Mouse (Mus musculus): ENCODE results near the gene Slc37a4. TPM values are rescaled to one million over a fixed set of nuclear protein-coding genes. Genes with fewer than 3 reads are reported as not detected.

Slc37a4 gene
- 19.2 and 19.6 TPM in 2 replicates for polyA plus RNA-seq (2012)

GRCm38 (mm10) chr9:44396684-44397411, at the start of gene Slc37a4:
TSS of gene Slc37a4 (plus strand) at chr9:44396852.

GRCm38 (mm10) chr9:44361190-44361917, 35.3 kb upstream of the Slc37a4 start, which contains the start of gene Vps11:
TSS of gene Vps11 (minus strand) at chr9:44361670.

DNA sequence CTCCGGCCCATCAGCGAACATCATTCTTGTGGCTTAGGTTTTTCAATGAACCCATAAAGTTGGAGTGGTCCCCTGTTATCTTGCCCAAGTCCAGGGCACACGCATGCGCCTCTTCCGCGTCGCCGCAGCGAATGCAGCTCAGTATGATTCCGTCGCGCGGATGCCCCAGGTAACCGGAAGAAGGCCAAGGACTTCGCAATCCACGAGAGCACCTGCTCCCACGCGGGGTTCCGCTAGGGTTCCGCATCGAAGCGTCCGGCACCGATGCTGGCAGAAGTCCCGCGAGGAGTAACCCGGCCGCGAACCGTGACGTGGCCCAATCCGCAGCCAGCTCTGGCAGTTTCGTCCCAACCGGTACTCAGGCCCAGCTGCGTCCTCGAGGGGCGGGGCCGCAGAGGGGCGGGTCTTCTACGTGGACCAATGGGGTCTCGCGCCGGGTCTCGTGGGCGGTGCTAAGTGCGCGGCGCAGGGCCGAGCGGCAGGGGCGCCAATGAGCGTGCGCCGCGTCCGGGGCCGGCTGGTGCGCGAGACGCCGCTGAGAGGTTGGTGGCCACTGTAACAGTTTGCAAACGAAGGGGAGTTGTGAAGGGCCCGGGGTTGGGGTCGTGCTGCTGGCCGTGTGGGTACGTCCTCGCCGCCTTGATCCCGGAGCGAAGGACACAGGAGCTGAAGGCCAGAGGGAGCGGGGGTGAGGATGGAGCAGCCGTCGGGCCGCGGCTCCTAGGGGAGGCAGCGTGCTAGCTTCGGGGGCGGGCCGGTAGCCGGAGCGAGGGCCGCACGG, 17.4 kb upstream of the Slc37a4 start, which contains the start of gene Hyou1:
TSS of gene Hyou1 (plus strand) at position 437 of the 781 bp plus-strand sequence.

GRCm38 (mm10) chr9:44406906-44407751, 10.5 kb downstream of the Slc37a4 start, which contains the start of the genes Rps25 and Trappc4:
TSS of gene Rps25 (plus strand) at chr9:44407139.
TSS of gene Trappc4 (minus strand) at chr9:44407600.

GRCm38 (mm10) chr9:44418519-44419385, 22.1 kb downstream of the Slc37a4 start, which contains the start of gene Ccdc84:
TSS of gene Ccdc84 (minus strand) at chr9:44418569.

GRCm38 (mm10) chr9:44440961-44441360, 44.3 kb downstream of the Slc37a4 start, which contains the start of gene Foxr1:
TSS of gene Foxr1 (minus strand) at chr9:44441136.

Other genes with a start within 250 kb of the Slc37a4 start
- 17.2 and 20.8 TPM in 2 replicates for gene Cbl, start 162.8 kb upstream of the Slc37a4 start, polyA plus RNA-seq (2012)
- not detected in 2 replicates for gene Ccdc153, start 156.2 kb upstream of the Slc37a4 start, polyA plus RNA-seq (2012)
- gene Pdzd3, start 145.4 kb upstream of the Slc37a4 start, polyA plus RNA-seq (2012), result 0.13 and 0.44 TPM in 2 replicates
- gene Nlrx1, start 128.3 kb upstream of the Slc37a4 start, polyA plus RNA-seq (2012), result 12.4 and 18.2 TPM in 2 replicates
- 12.4 and 16.0 TPM in 2 replicates for gene Abcg4, start 108.2 kb upstream of the Slc37a4 start, polyA plus RNA-seq (2012)
- 5.1 and 7.4 TPM in 2 replicates for gene Hinfp, start 91.2 kb upstream of the Slc37a4 start, polyA plus RNA-seq (2012)
- 64.6 and 72.7 TPM in 2 replicates for gene C2cd2l, start 76.6 kb upstream of the Slc37a4 start, polyA plus RNA-seq (2012)
- gene Dpagt1, start 70.8 kb upstream of the Slc37a4 start, polyA plus RNA-seq (2012), result 10.2 and 12.1 TPM in 2 replicates
- gene H2afx, start 62.2 kb upstream of the Slc37a4 start, polyA plus RNA-seq (2012), result 701 and 895 TPM in 2 replicates
- gene Hmbs, start 52.6 kb upstream of the Slc37a4 start, polyA plus RNA-seq (2012), result 70.8 and 79.3 TPM in 2 replicates
- 14.2 and 16.1 TPM in 2 replicates for gene Vps11, start 35.2 kb upstream of the Slc37a4 start, polyA plus RNA-seq (2012)
- 72.8 and 74.0 TPM in 2 replicates for gene Hyou1, start 17.4 kb upstream of the Slc37a4 start, polyA plus RNA-seq (2012)
- 281 and 286 TPM in 2 replicates for gene Rps25, start 10.3 kb downstream of the Slc37a4 start, polyA plus RNA-seq (2012)
- gene Trappc4, start 10.7 kb downstream of the Slc37a4 start, polyA plus RNA-seq (2012), result 10.1 and 11.5 TPM in 2 replicates
- gene Ccdc84, start 21.7 kb downstream of the Slc37a4 start, polyA plus RNA-seq (2012), result 17.1 and 21.6 TPM in 2 replicates
- gene Foxr1, start 44.3 kb downstream of the Slc37a4 start, polyA plus RNA-seq (2012), result not detected in 2 replicates
- not detected in 2 replicates for gene Upk2, start 58.1 kb downstream of the Slc37a4 start, polyA plus RNA-seq (2012)
- 59.4 and 73.6 TPM in 2 replicates for gene Bcl9l, start 86.0 kb downstream of the Slc37a4 start, polyA plus RNA-seq (2012)
- gene Cxcr5, start 165.0 kb downstream of the Slc37a4 start, polyA plus RNA-seq (2012), result 0.22 and 0.23 TPM in 2 replicates
- 28.0 and 36.9 TPM in 2 replicates for gene Ddx6, start 208.0 kb downstream of the Slc37a4 start, polyA plus RNA-seq (2012)